Mouse (Mus musculus) heart, embryonic 15.5 days (tissue): ENCODE measurements at regions not wholly inside any gene's neighbourhood (a gene's known extent, or its start where the extent isn't known, plus 50 kb on each side); places are given as distances from the start of the nearest gene placed in this dataset.

Source experiments
- ATAC-seq: fragments of 200-750 bp; cut with Nextera tagmentation; replicated peaks from 2 replicates; pipeline ENCODE4 v1.8.0; 2017; ENCODE audit warnings: low read depth, moderate TSS enrichment; ENCODE audit not compliant: insufficient number of reproducible peaks, insufficient read depth, low FRiP score
- H3K27ac ChIP-seq: fragments of 300-500 bp; sonication (generic); 2 replicates; pipeline ENCODE4 v1.5.1; 2015; ENCODE audit warnings: mild to moderate bottlenecking, inconsistent platforms
- H3K27me3 ChIP-seq: fragments of 300-500 bp; sonication (generic); 2 replicates; pipeline ENCODE4 v1.6.1; 2015; ENCODE audit warnings: inconsistent platforms
- H3K36me3 ChIP-seq: fragments of 300-500 bp; sonication (generic); 2 replicates; pipeline ENCODE4 v1.6.1; 2015; ENCODE audit warnings: mild to moderate bottlenecking, inconsistent platforms
- H3K4me1 ChIP-seq: fragments of 300-500 bp; sonication (generic); replicated peaks from 2 replicates; pipeline ENCODE4 v1.6.1; 2015; ENCODE audit warnings: inconsistent platforms
- H3K4me2 ChIP-seq: fragments of 300-500 bp; sonication (generic); 2 replicates; pipeline ENCODE4 v1.6.1; 2015; ENCODE audit warnings: inconsistent platforms, mild to moderate bottlenecking, moderate library complexity
- H3K4me3 ChIP-seq: fragments of 300-500 bp; sonication (generic); 2 replicates; pipeline ENCODE4 v1.5.1; 2015; ENCODE audit warnings: mild to moderate bottlenecking, inconsistent platforms
- H3K9ac ChIP-seq: fragments of 300-500 bp; sonication (generic); 2 replicates; pipeline ENCODE4 v1.6.1; 2015; ENCODE audit warnings: mild to moderate bottlenecking, inconsistent platforms
- H3K9me3 ChIP-seq: fragments of 300-500 bp; sonication (generic); replicated peaks from 2 replicates; pipeline ENCODE4 v1.6.1; 2016; ENCODE audit warnings: inconsistent platforms
- WGBS: fragments of 180-500 bp; shearing (Covaris S2); methylation state at CpG from one replicate; pipeline ENCODE4 v1.1.7; 2015; ENCODE audit warnings: mixed read lengths; 5-methylcytosine and 5-hydroxymethylcytosine counted together

- WGBS = 50% methylated on average over 4 of the region's 4 CpGs
- ATAC-seq = 0 out of 2 replicates have a peak, but pooled peaks have one; percentile 31
- peaks cover 2% of the 10 kb centered on the region for H3K4me1 ChIP-seq
- no peak overlapping the region for H3K27ac ChIP-seq
- H3K36me3 ChIP-seq = no peaks in the 10 kb centered on the region
- H3K9ac ChIP-seq = no peak overlapping the region
- H3K4me3 ChIP-seq = no peak overlapping the region
- H3K9me3 ChIP-seq = no peaks in the 10 kb centered on the region
- peaks cover 7% of the 10 kb centered on the region; the same call in 1 of the 2 replicates for H3K27me3 ChIP-seq
- no peak overlapping the region for H3K4me2 ChIP-seq
Observed at GRCm38 (mm10) chr7:111969198-111969887, 54.0 kb upstream of the Usp47 start.

GRCm38 (mm10) chr7:111968261-111968660 is 55.0 kb upstream of the Usp47 start:
- 74% methylated on average over 5 of the region's 5 CpGs for WGBS
- ATAC-seq = no peak
- Histone ChIP-seq H3K9ac (no peak overlapping the region), H3K9me3 (no peaks in the 10 kb centered on the region), H3K4me2 (no peak overlapping the region), H3K4me1 (no peaks in the 10 kb centered on the region), H3K27ac (no peak overlapping the region), H3K36me3 (no peaks in the 10 kb centered on the region), H3K27me3 (peaks cover 7% of the 10 kb centered on the region; the same call in 1 of the 2 replicates), H3K4me3 (no peak overlapping the region)

- Histone ChIP-seq H3K4me2 (no peak overlapping the region), H3K27me3 (peaks cover 7% of the 10 kb centered on the region; the same call in 1 of the 2 replicates), H3K4me1 (no peaks in the 10 kb centered on the region), H3K36me3 (no peaks in the 10 kb centered on the region), H3K9me3 (no peaks in the 10 kb centered on the region), H3K9ac (no peak overlapping the region), H3K4me3 (no peak overlapping the region), H3K27ac (no peak overlapping the region)
- 75% methylated on average over 3 of the region's 3 CpGs for WGBS
- no peak for ATAC-seq
Observed at GRCm38 (mm10) chr7:111966716-111967115, 56.6 kb upstream of the Usp47 start.

- Histone ChIP-seq H3K4me3 (no peak overlapping the region), H3K9me3 (no peaks in the 10 kb centered on the region), H3K4me2 (no peak overlapping the region), H3K27ac (no peak overlapping the region), H3K36me3 (no peaks in the 10 kb centered on the region), H3K27me3 (peaks cover 7% of the 10 kb centered on the region; the same call in 1 of the 2 replicates), H3K9ac (no peak overlapping the region), H3K4me1 (no peaks in the 10 kb centered on the region)
- ATAC-seq = no peak
- 94% methylated on average over 1 of the region's 1 CpGs for WGBS
Observed at GRCm38 (mm10) chr7:111963969-111964368, 59.3 kb upstream of the Usp47 start.

- Histone ChIP-seq H3K27ac (no peak overlapping the region), H3K4me2 (no peak overlapping the region), H3K4me1 (no peaks in the 10 kb centered on the region), H3K36me3 (no peaks in the 10 kb centered on the region), H3K27me3 (no peaks in the 10 kb centered on the region), H3K9ac (no peak overlapping the region), H3K9me3 (no peaks in the 10 kb centered on the region), H3K4me3 (no peak overlapping the region)
- no peak for ATAC-seq
- WGBS = 88% methylated on average over 3 of the region's 3 CpGs
Observed at GRCm38 (mm10) chr7:111959977-111960376, 63.3 kb upstream of the Usp47 start.

- no peaks in the 10 kb centered on the region for H3K9me3 ChIP-seq
- no peaks in the 10 kb centered on the region for H3K36me3 ChIP-seq
- 55% methylated on average over 2 of the region's 2 CpGs for WGBS
- H3K4me2 ChIP-seq = no peak overlapping the region
- no peak overlapping the region for H3K9ac ChIP-seq
- no peak for ATAC-seq
- no peaks in the 10 kb centered on the region for H3K4me1 ChIP-seq
- no peak overlapping the region for H3K4me3 ChIP-seq
- no peak overlapping the region for H3K27ac ChIP-seq
- no peaks in the 10 kb centered on the region for H3K27me3 ChIP-seq
Observed at GRCm38 (mm10) chr7:111956671-111957070, 66.6 kb upstream of the Usp47 start.

GRCm38 (mm10) chr7:111939631-111940030 is 83.7 kb upstream of the Usp47 start:
- no peaks in the 10 kb centered on the region for H3K27me3 ChIP-seq
- H3K9ac ChIP-seq = no peak overlapping the region
- no peak overlapping the region for H3K27ac ChIP-seq
- 85% methylated on average over 4 of the region's 4 CpGs for WGBS
- H3K4me1 ChIP-seq = peaks cover 6% of the 10 kb centered on the region; the same call in 1 of the 2 replicates
- H3K4me2 ChIP-seq = no peak overlapping the region
- ATAC-seq = no peak
- no peak overlapping the region for H3K4me3 ChIP-seq
- H3K36me3 ChIP-seq = no peaks in the 10 kb centered on the region
- H3K9me3 ChIP-seq = no peaks in the 10 kb centered on the region

GRCm38 (mm10) chr7:111937547-111937946 is 85.8 kb upstream of the Usp47 start:
- Histone ChIP-seq H3K27ac (no peak overlapping the region), H3K4me1 (peaks cover 6% of the 10 kb centered on the region), H3K27me3 (no peaks in the 10 kb centered on the region), H3K4me2 (no peak overlapping the region), H3K9ac (no peak overlapping the region), H3K9me3 (no peaks in the 10 kb centered on the region), H3K36me3 (no peaks in the 10 kb centered on the region), H3K4me3 (no peak overlapping the region)
- no peak for ATAC-seq
- WGBS = 79% methylated on average over 3 of the region's 3 CpGs

- Histone ChIP-seq H3K27me3 (no peaks in the 10 kb centered on the region), H3K36me3 (no peaks in the 10 kb centered on the region), H3K4me3 (no peak overlapping the region), H3K4me1 (peaks cover 6% of the 10 kb centered on the region), H3K9ac (no peak overlapping the region), H3K4me2 (no peak overlapping the region), H3K27ac (no peak overlapping the region), H3K9me3 (no peaks in the 10 kb centered on the region)
- ATAC-seq = no peak
- WGBS = 75% methylated on average over 2 of the region's 2 CpGs
Observed at GRCm38 (mm10) chr7:111937102-111937501, 86.2 kb upstream of the Usp47 start.

GRCm38 (mm10) chr7:111932725-111933124 is 90.6 kb upstream of the Usp47 start:
- no peak overlapping the region for H3K4me2 ChIP-seq
- no peaks in the 10 kb centered on the region for H3K27me3 ChIP-seq
- peak overlapping the region; percentile 65 for H3K27ac ChIP-seq
- ATAC-seq = 0 out of 2 replicates have a peak, but pooled peaks have one; percentile 47
- H3K4me3 ChIP-seq = no peak overlapping the region
- H3K36me3 ChIP-seq = no peaks in the 10 kb centered on the region
- WGBS = 51% methylated on average over 2 of the region's 2 CpGs
- no peaks in the 10 kb centered on the region for H3K9me3 ChIP-seq
- no peak overlapping the region for H3K9ac ChIP-seq
- no peaks in the 10 kb centered on the region; the same call in 1 of the 2 replicates for H3K4me1 ChIP-seq

- Histone ChIP-seq H3K27ac (no peak overlapping the region), H3K4me1 (no peaks in the 10 kb centered on the region), H3K4me3 (no peak overlapping the region), H3K9ac (no peak overlapping the region), H3K36me3 (no peaks in the 10 kb centered on the region), H3K27me3 (no peaks in the 10 kb centered on the region), H3K4me2 (no peak overlapping the region), H3K9me3 (no peaks in the 10 kb centered on the region)
- WGBS = 63% methylated on average over 1 of the region's 1 CpGs
- ATAC-seq = no peak
Observed at GRCm38 (mm10) chr7:111919961-111920360, 103.3 kb upstream of the Usp47 start.

- no peaks in the 10 kb centered on the region for H3K36me3 ChIP-seq
- H3K27ac ChIP-seq = no peak overlapping the region
- no peaks in the 10 kb centered on the region for H3K27me3 ChIP-seq
- no peak overlapping the region for H3K4me3 ChIP-seq
- no peak overlapping the region for H3K9ac ChIP-seq
- no peaks in the 10 kb centered on the region; the same call in 1 of the 2 replicates for H3K9me3 ChIP-seq
- H3K4me1 ChIP-seq = peaks cover 3% of the 10 kb centered on the region; the same call in 1 of the 2 replicates
- no peak overlapping the region for H3K4me2 ChIP-seq
- no peak for ATAC-seq
- 62% methylated on average over 7 of the region's 7 CpGs for WGBS
Observed at GRCm38 (mm10) chr7:111903741-111904231, 119.5 kb upstream of the Usp47 start.
